Mouse (Mus musculus) liver, adult 2 months (tissue): ENCODE measurements around the gene Grwd1. TPM values are rescaled to one million over a fixed set of nuclear protein-coding genes. Genes with fewer than 3 reads are reported as not detected.

Experiments used
- DNase-seq: peaks from one replicate; pipeline ENCODE4 v3.0.0-alpha.2; 2011; ENCODE audit warnings: low read depth, low spot score; ENCODE audit errors: extremely low read depth
- H3K27ac ChIP-seq: fragments of 200-500 bp; replicated peaks from 2 replicates; pipeline ENCODE4 v1.5.1; 2012; ENCODE audit warnings: low read depth, mild to moderate bottlenecking, control low read depth, inconsistent platforms, low read length; ENCODE audit not compliant: insufficient read depth
- H3K27me3 ChIP-seq: fragments of 200-500 bp; 2 replicates; pipeline ENCODE4 v1.6.1; 2012; ENCODE audit warnings: mild to moderate bottlenecking, moderate library complexity, low read length, inconsistent platforms; ENCODE audit not compliant: control insufficient read depth, insufficient read depth
- H3K36me3 ChIP-seq: fragments of 200-500 bp; 2 replicates; pipeline ENCODE4 v1.6.1; 2012; ENCODE audit warnings: low read length, inconsistent platforms; ENCODE audit not compliant: control insufficient read depth, insufficient read depth
- H3K4me1 ChIP-seq: fragments of 200-500 bp; 2 replicates; pipeline ENCODE4 v1.6.1; 2011; ENCODE audit warnings: low read length; ENCODE audit not compliant: control insufficient read depth, insufficient read depth
- H3K4me3 ChIP-seq: fragments of 200-500 bp; 2 replicates; pipeline ENCODE4 v1.5.1; 2011; ENCODE audit warnings: low read depth, mild to moderate bottlenecking, control low read depth, low read length, moderate library complexity; ENCODE audit not compliant: insufficient read depth
- H3K79me2 ChIP-seq: fragments of 200-500 bp; 2 replicates; pipeline ENCODE4 v1.6.1; 2012; ENCODE audit warnings: inconsistent platforms, mild to moderate bottlenecking, low read length, moderate library complexity; ENCODE audit not compliant: control insufficient read depth, insufficient read depth
- H3K9ac ChIP-seq: fragments of 200-500 bp; 2 replicates; pipeline ENCODE4 v1.6.1; 2012; ENCODE audit warnings: low read depth, mild to moderate bottlenecking, control low read depth, inconsistent platforms, low read length
- CTCF ChIP-seq: fragments of 200-500 bp; IDR thresholded peaks from 2 replicates; pipeline ENCODE4 v1.5.1; 2011; ENCODE audit warnings: low read depth, low read length, control low read depth
- POLR2A ChIP-seq: fragments of 200-500 bp; IDR thresholded peaks from 2 replicates; pipeline ENCODE4 v1.6.1; 2011; ENCODE audit warnings: low read length, control low read depth; ENCODE audit not compliant: insufficient read depth; ENCODE audit errors: extremely low read depth
- WGBS: fragments of 180-500 bp; shearing (Covaris S2); methylation state at CpG from one replicate; pipeline ENCODE4 v1.1.7; 2018; 5-methylcytosine and 5-hydroxymethylcytosine counted together
- polyA plus RNA-seq: library from polyadenylated mRNA; depleted of rRNA; stranded (reverse); fragments of >200 nt; gene quantifications from 2 replicates; pipeline ENCODE4 v1.2.3, GENCODE M21; 2012
- total RNA-seq: library from RNA; depleted of rRNA; stranded (reverse); fragments of >200 nt; gene quantifications from 2 replicates; pipeline ENCODE4 v1.2.3, GENCODE M21; 2014

The Grwd1 gene
- total and polyA plus RNA-seq, 2 experiments, result 5.3 to 11.0 TPM

DNA sequence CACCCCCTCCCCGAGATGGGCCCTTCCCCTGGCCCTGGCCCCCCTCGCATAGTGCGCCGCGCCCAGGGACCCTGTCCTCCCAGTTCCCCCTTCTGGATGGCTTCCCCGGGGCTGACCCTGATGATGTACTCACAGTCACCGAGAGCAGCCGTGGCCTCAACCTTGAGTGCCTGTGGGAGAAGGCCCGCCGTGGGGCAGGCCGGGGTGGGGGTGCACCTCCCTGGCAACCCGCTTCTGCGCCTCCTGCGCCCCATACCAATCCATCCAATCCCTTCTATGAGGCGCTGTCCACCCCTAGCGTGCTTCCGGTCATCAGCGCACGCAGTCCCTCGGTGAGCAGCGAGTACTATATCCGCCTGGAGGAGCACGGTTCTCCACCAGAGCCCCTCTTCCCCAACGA, 37.5 kb downstream of the Grwd1 start:
- TF ChIP-seq POLR2A, result no peak
- no peak for TF ChIP-seq CTCF
- Histone ChIP-seq H3K9ac (no peak overlapping the region), H3K27me3 (peaks cover 7% of the 10 kb centered on the region; the same call in 1 of the 2 replicates), H3K4me1 (no peaks in the 10 kb centered on the region), H3K79me2 (no peaks in the 10 kb centered on the region), H3K27ac (no peak overlapping the region), H3K36me3 (no peaks in the 10 kb centered on the region), H3K4me3 (no peak overlapping the region)
- WGBS, result 71% methylated on average over 24 of the region's 24 CpGs
- no peak for DNase-seq

DNA sequence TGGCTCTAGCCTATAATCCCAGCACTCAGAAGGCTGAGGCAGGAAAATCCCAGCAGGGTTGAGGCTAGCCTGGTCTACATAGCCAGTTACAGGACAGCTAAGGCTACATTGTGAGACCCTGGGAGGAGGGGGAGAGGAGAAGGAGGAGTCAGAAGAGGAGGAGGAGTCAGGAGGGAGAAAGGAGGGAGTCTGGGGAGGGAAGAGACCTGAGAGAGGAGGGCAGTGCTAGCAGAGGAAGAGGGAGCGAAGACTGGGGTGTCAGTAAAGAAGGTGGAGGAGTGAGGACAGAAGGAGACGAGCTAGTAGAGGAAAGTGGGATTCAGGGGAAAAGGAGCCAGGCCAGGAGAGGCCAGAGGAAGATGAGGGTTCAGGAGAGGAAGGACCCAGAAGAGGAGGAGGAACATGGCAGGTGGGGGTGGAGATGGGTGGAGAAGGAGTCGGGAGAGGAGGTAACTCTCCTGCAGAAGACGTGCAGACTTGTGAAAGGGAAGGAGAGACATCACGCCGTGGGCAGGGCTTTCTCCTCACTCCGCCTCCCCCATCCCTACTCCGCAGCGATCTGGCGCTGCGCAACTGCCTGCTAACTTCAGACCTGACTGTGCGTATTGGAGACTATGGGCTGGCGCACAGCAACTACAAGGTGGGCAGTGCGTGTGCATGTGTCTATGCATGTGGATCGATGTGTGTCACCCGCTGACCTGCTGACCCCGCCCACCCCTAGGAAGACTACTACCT, 38.8 kb downstream of the Grwd1 start:
- no peak overlapping the region for H3K9ac ChIP-seq
- 80% methylated on average over 17 of the region's 17 CpGs for WGBS
- no peak overlapping the region for H3K4me3 ChIP-seq
- no peaks in the 10 kb centered on the region for H3K36me3 ChIP-seq
- H3K4me1 ChIP-seq, result no peaks in the 10 kb centered on the region
- DNase-seq, result no peak
- TF ChIP-seq POLR2A (no peak), CTCF (no peak)
- H3K79me2 ChIP-seq, result no peaks in the 10 kb centered on the region
- H3K27me3 ChIP-seq, result 0 out of 2 replicates have a peak, but pooled peaks cover 3% of the 10 kb centered on the region
- H3K27ac ChIP-seq, result no peak overlapping the region

DNA sequence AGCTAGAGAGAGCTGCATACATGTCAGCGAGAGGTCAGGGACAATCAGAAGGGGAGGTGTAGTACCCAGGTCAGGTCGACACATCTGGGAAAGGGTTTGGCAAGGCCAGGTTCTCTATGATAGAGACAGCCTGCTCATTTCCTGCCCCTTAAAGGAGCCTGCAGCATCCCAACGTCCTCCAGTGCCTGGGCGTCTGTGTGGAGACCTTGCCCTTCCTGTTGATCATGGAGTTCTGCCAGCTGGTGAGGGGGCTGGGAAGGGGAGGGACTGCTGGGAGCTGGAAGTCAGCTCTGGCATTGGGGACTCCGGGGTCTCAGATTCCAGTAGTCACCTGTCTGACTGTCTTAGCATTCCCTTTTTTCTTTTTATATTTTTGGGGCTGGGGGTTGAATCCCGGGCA, 40.0 kb downstream of the Grwd1 start:
- H3K27me3 ChIP-seq, result peaks cover 8% of the 10 kb centered on the region
- WGBS, result 51% methylated on average over 6 of the region's 6 CpGs
- H3K79me2 ChIP-seq, result no peaks in the 10 kb centered on the region
- DNase-seq, result no peak
- TF ChIP-seq POLR2A (no peak), CTCF (no peak)
- H3K4me1 ChIP-seq, result no peaks in the 10 kb centered on the region
- no peaks in the 10 kb centered on the region for H3K36me3 ChIP-seq
- H3K27ac ChIP-seq, result no peak overlapping the region
- H3K4me3 ChIP-seq, result no peak overlapping the region
- H3K9ac ChIP-seq, result no peak overlapping the region

DNA sequence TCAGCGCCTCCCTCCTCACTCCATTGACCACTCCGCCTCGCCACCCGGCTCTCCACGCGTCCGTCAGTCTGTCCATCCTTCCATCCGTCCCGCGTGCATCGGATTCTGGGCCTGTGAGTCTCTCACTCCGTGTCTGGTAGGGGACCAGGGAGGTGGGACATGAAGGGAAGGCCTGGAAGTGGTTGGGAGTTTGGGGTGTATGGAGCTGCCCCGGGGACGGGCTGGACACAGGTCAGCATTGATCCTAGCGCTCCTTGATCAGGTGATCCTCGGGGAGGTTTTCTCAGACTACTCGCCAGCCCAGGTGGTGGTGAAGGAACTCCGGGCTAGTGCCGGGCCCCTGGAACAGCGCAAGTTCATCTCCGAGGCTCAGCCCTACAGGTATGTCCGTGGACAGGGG, 43.1 kb downstream of the Grwd1 start:
- no peak overlapping the region for H3K27ac ChIP-seq
- no peak overlapping the region for H3K9ac ChIP-seq
- H3K4me1 ChIP-seq, result peaks cover 4% of the 10 kb centered on the region
- H3K36me3 ChIP-seq, result no peaks in the 10 kb centered on the region
- DNase-seq, result no peak
- H3K4me3 ChIP-seq, result no peak overlapping the region
- 83% methylated on average over 22 of the region's 22 CpGs for whole genome bisulfite sequencing
- peaks cover 15% of the 10 kb centered on the region for H3K27me3 ChIP-seq
- no peak for TF ChIP-seq CTCF
- TF ChIP-seq POLR2A, result no peak
- no peaks in the 10 kb centered on the region for H3K79me2 ChIP-seq

DNA sequence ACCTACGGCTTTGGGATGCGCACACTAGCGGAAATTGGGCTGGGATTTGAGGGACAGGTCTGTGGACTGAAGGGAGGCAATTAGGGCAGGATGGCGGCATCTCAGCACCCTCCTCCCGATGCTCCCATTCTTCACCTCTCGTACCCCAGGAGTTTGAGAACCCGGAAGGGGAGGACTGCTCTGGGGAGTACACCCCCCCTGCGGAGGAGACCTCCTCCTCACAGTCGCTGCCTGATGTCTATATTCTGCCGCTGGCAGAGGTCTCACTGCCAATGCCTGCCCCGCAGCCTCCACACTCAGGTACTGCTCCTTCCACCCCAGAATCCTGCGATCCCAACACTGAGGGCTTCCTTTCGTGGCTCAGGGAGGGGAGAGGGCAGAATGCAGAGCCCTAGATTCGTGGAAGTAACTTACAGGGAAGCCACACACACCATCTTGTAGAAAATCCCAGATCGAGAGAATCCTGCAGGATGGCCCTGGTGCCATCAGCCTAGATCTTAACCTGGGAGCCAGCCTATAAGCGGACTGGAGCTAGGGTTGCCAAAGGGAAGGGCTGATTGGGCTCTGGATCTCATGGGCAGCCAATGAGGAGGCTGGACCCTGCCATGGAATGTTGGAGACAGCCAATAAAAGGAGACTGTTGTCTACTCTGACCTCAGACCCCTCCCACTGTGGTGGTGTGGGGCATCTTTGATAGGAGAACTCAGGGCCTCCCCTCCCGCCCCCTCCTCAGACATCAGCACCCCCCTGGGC, 43.9 kb downstream of the Grwd1 start:
- Histone ChIP-seq H3K27ac (no peak overlapping the region), H3K79me2 (no peaks in the 10 kb centered on the region), H3K27me3 (peaks cover 15% of the 10 kb centered on the region), H3K4me3 (no peak overlapping the region), H3K4me1 (peaks cover 4% of the 10 kb centered on the region), H3K9ac (no peak overlapping the region), H3K36me3 (no peaks in the 10 kb centered on the region)
- no peak for TF ChIP-seq POLR2A
- TF ChIP-seq CTCF, result no peak
- WGBS, result 18% methylated on average over 17 of the region's 17 CpGs
- no peak for DNase-seq
